Mouse (Mus musculus): Measurements from ENCODE around the gene Wwox.

DNA sequence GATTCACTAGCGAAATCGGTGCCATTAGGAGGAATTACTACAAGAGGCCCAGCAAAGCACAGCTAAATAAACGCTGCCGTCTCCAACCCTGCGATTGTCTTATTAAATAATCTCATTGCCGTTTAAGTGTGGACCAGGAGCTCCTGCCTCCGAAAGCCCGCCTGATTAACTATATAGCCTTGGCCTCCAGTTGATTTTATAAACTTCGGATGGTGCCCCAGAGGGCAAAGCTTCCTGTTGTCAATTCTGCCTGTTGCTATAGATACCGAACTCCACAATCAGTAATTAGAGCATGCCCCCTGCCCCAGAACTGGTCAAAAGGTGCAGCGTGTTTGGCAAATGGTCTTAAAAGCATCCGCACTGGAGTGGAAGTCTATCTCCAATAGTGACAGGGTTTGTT lies 820.4 kb downstream of the Wwox start:
- TF ChIP-seq HCFC1 (IDR thresholded peaks at IDR 0.05; ENCODE audit: borderline replicate concordance, insufficient read depth, low read length) = no peak
- TF ChIP-seq CHD2 (IDR thresholded peaks at IDR 0.05; ENCODE audit: low read depth, low read length) = no peak

Measured in ES-E14 (cell line).